Mouse (Mus musculus): Measurements from ENCODE around the gene Ppm1e. TPM values are rescaled to one million over a fixed set of nuclear protein-coding genes. Genes with fewer than 3 reads are reported as not detected.
A peak's percentile ranks its signal among the peaks of the same experiment; 100 is the strongest.

Gene Ppm1e
- 2.6 and 2.9 TPM in 2 replicates for polyA plus RNA-seq (2014; fragmentation: Nextera tagmentation; extraction: Ambion mirVana)

- under 1% methylated on average over 101 of the region's 104 CpGs for WGBS
- peaks cover 20% of the 10 kb centered on the region for H3K27me3 ChIP-seq (ENCODE audit: control insufficient read depth, insufficient read depth, low read length)
Observed at GRCm38 (mm10) chr11:87358331-87359261, at the start of gene Ppm1e. Ppm1e (minus strand) TSS chr11:87359023.

GRCm38 (mm10) chr11:87404876-87405275 is 46.1 kb upstream of the Ppm1e start, which contains the start of the genes Rad51c and Tex14:
Rad51c (minus strand) TSS chr11:87404954.
Tex14 (plus strand) TSS chr11:87405065.
- 76% methylated on average over 27 of the region's 27 CpGs for WGBS
- Histone ChIP-seq H3K4me2 (ENCODE audit: low read depth, severe bottlenecking) (peak within 1 kb of the TSS; percentile 64), H3K9me3 (ENCODE audit: control insufficient read depth, low read length) (no peaks in the 10 kb centered on the region), H3K27ac (replicated peaks; ENCODE audit: low read depth, low read length) (peak within 1 kb of the TSS; percentile 95), H3K4me1 (ENCODE audit: control insufficient read depth, insufficient read depth, low read length) (peaks cover 4% of the 10 kb centered on the region; the same call in 1 of the 2 replicates), H3K36me3 (ENCODE audit: control insufficient read depth, insufficient read depth, low read length) (no peaks in the 10 kb centered on the region), H3K4me3 (ENCODE audit: low read depth, low read length) (peak within 1 kb of the TSS; percentile 57), H3K9ac (ENCODE audit: low read length) (peak within 1 kb of the TSS; percentile 72), H3K27me3 (ENCODE audit: control insufficient read depth, insufficient read depth, low read length) (no peaks in the 10 kb centered on the region)
- peak; percentile 24 for DNase-seq (ENCODE audit: low spot score)
- peak; percentile 26; the same call in 1 of the 2 replicates for ATAC-seq (ENCODE audit: insufficient number of reproducible peaks, low FRiP score, low TSS enrichment, low read depth)

More at GRCm38 (mm10) chr11:87358331-87359261, at the start of gene Ppm1e:
- Histone ChIP-seq H3K36me3 (ENCODE audit: control insufficient read depth, insufficient read depth, low read length) (no peaks in the 10 kb centered on the region), H3K9me3 (ENCODE audit: control insufficient read depth, low read length) (no peaks in the 10 kb centered on the region), H3K4me2 (ENCODE audit: low read depth, severe bottlenecking) (peak within 1 kb of the TSS; percentile 96), H3K9ac (ENCODE audit: low read length) (peak within 1 kb of the TSS; percentile 59), H3K4me1 (ENCODE audit: control insufficient read depth, insufficient read depth, low read length) (peaks cover 11% of the 10 kb centered on the region), H3K27ac (replicated peaks; ENCODE audit: low read depth, low read length) (no peak within 1 kb of the TSS), H3K4me3 (ENCODE audit: low read depth, low read length) (peak within 1 kb of the TSS; percentile 68)
- ATAC-seq (ENCODE audit: insufficient number of reproducible peaks, low FRiP score, low TSS enrichment, low read depth) (peak; percentile 90), DNase-seq (ENCODE audit: low spot score) (peak; percentile 88)

DNA sequence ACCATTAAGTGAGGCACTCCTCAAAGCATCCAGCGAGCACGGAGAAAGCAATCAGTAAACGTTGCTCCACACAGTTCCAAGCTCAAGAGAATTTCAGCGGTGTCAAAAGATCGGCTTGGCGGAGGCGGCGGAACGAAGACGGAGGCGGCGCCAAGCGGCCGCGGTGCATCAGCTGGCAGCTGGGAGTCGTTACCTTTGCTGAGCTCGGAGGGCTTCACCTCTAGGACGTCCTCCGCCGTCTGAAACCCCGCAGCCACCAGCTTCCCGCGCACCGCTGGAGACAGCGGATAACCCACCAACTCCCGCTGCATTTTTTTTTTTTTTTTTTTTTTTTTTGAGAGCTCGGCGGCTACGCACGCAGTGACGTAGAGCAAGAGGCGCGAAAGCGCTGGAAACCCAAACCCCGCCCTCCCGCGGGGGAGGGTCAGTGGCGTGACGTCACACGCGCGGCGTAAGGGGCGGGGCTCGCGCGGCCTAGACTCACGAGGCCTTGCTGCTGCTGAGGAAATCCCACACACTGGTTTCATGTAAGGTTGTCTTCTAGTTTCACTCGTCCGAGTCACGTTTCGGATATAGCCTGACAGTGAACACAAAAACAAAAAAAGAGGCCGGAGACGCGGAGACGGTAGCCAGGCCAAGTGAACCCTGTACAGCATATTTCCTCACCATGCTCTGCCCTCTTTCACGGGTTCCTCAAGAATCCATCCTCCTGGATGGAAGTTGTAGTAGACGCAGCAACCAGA is 45.5 kb upstream of the Ppm1e start:
- Histone ChIP-seq H3K9me3 (ENCODE audit: control insufficient read depth, low read length) (no peaks in the 10 kb centered on the region), H3K4me2 (ENCODE audit: low read depth, severe bottlenecking) (peak overlapping the region; percentile 64), H3K4me1 (ENCODE audit: control insufficient read depth, insufficient read depth, low read length) (peaks cover 4% of the 10 kb centered on the region; the same call in 1 of the 2 replicates), H3K27ac (replicated peaks; ENCODE audit: low read depth, low read length) (peak overlapping the region; percentile 95), H3K36me3 (ENCODE audit: control insufficient read depth, insufficient read depth, low read length) (no peaks in the 10 kb centered on the region), H3K4me3 (ENCODE audit: low read depth, low read length) (peak overlapping the region; percentile 57), H3K9ac (ENCODE audit: low read length) (peak overlapping the region; percentile 72), H3K27me3 (ENCODE audit: control insufficient read depth, insufficient read depth, low read length) (no peaks in the 10 kb centered on the region)
- 2% methylated on average over 58 of the region's 58 CpGs for WGBS
- DNase-seq (ENCODE audit: low spot score) = peak; percentile 99
- peak; percentile 85 for ATAC-seq (ENCODE audit: insufficient number of reproducible peaks, low FRiP score, low TSS enrichment, low read depth)

DNA sequence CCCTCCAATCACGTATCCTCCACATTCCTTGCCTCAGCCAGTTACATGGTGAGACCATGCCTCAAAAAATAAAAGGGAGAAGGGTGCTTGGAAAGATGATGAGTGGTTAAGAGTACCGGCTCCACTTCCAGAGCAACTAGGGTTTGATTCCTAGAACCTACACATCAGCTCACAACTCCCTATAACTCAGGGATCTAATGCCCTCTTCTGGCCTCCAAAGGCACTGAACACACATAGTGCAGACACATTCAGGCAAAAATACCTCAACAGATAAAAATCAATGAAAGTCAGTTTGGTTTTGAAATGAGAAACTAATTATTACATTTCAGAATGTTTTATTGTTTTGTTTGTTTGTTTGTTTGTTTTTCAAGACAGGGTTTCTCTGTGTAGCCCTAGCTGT is 39.6 kb upstream of the Ppm1e start:
- H3K9me3 ChIP-seq (ENCODE audit: control insufficient read depth, low read length) = no peaks in the 10 kb centered on the region
- no peak for DNase-seq (ENCODE audit: low spot score)
- no peaks in the 10 kb centered on the region for H3K4me1 ChIP-seq (ENCODE audit: control insufficient read depth, insufficient read depth, low read length)
- H3K4me2 ChIP-seq (ENCODE audit: low read depth, severe bottlenecking) = no peak overlapping the region
- H3K27ac ChIP-seq (replicated peaks; ENCODE audit: low read depth, low read length) = no peak overlapping the region
- H3K4me3 ChIP-seq (ENCODE audit: low read depth, low read length) = no peak overlapping the region
- no peaks in the 10 kb centered on the region for H3K36me3 ChIP-seq (ENCODE audit: control insufficient read depth, insufficient read depth, low read length)
- H3K27me3 ChIP-seq (ENCODE audit: control insufficient read depth, insufficient read depth, low read length) = no peaks in the 10 kb centered on the region
- 89% methylated on average over 2 of the region's 2 CpGs for WGBS
- ATAC-seq (ENCODE audit: insufficient number of reproducible peaks, low FRiP score, low TSS enrichment, low read depth) = no peak
- no peak overlapping the region for H3K9ac ChIP-seq (ENCODE audit: low read length)

- Histone ChIP-seq H3K27me3 (ENCODE audit: control insufficient read depth, insufficient read depth, low read length) (no peaks in the 10 kb centered on the region), H3K36me3 (ENCODE audit: control insufficient read depth, insufficient read depth, low read length) (no peaks in the 10 kb centered on the region), H3K9me3 (ENCODE audit: control insufficient read depth, low read length) (no peaks in the 10 kb centered on the region), H3K4me1 (ENCODE audit: control insufficient read depth, insufficient read depth, low read length) (no peaks in the 10 kb centered on the region), H3K4me2 (ENCODE audit: low read depth, severe bottlenecking) (no peak overlapping the region), H3K4me3 (ENCODE audit: low read depth, low read length) (no peak overlapping the region), H3K9ac (ENCODE audit: low read length) (no peak overlapping the region), H3K27ac (replicated peaks; ENCODE audit: low read depth, low read length) (no peak overlapping the region)
- ATAC-seq (ENCODE audit: insufficient number of reproducible peaks, low FRiP score, low TSS enrichment, low read depth) (no peak), DNase-seq (ENCODE audit: low spot score) (peak; percentile 25)
- WGBS = 48% methylated on average over 1 of the region's 1 CpGs
Observed at GRCm38 (mm10) chr11:87393855-87394254, 35.0 kb upstream of the Ppm1e start.

DNA sequence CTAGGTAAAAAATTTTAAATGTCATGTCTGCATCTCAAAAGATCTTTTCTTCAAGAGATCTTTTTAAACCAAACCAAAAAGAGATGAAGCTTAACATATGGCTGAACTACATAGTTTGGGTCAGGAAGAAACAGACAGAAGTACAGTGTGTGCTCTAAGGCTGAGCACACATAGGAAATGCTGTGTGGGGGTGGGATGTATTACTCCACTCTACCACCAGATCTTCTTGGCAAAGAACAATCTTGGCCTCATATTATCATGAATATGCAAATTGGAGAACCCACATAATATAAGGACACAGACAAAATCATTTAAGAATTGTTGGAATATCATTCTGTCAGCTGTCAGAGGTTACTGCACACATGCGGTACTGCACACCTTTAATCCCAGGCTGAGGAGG is 26.9 kb upstream of the Ppm1e start:
- Histone ChIP-seq H3K4me3 (ENCODE audit: low read depth, low read length) (no peak overlapping the region), H3K9me3 (ENCODE audit: control insufficient read depth, low read length) (no peaks in the 10 kb centered on the region), H3K9ac (ENCODE audit: low read length) (no peak overlapping the region), H3K4me1 (ENCODE audit: control insufficient read depth, insufficient read depth, low read length) (no peaks in the 10 kb centered on the region), H3K27ac (replicated peaks; ENCODE audit: low read depth, low read length) (no peak overlapping the region), H3K27me3 (ENCODE audit: control insufficient read depth, insufficient read depth, low read length) (no peaks in the 10 kb centered on the region), H3K36me3 (ENCODE audit: control insufficient read depth, insufficient read depth, low read length) (no peaks in the 10 kb centered on the region), H3K4me2 (ENCODE audit: low read depth, severe bottlenecking) (no peak overlapping the region)
- DNase-seq (ENCODE audit: low spot score) = no peak
- ATAC-seq (ENCODE audit: insufficient number of reproducible peaks, low FRiP score, low TSS enrichment, low read depth) = no peak
- 94% methylated on average over 1 of the region's 1 CpGs for WGBS

GRCm38 (mm10) chr11:87384551-87384950 is 25.7 kb upstream of the Ppm1e start:
- DNase-seq (ENCODE audit: low spot score) (no peak), ATAC-seq (ENCODE audit: insufficient number of reproducible peaks, low FRiP score, low TSS enrichment, low read depth) (no peak)
- Histone ChIP-seq H3K27me3 (ENCODE audit: control insufficient read depth, insufficient read depth, low read length) (no peaks in the 10 kb centered on the region), H3K4me2 (ENCODE audit: low read depth, severe bottlenecking) (no peak overlapping the region), H3K27ac (replicated peaks; ENCODE audit: low read depth, low read length) (no peak overlapping the region), H3K4me1 (ENCODE audit: control insufficient read depth, insufficient read depth, low read length) (no peaks in the 10 kb centered on the region), H3K36me3 (ENCODE audit: control insufficient read depth, insufficient read depth, low read length) (no peaks in the 10 kb centered on the region), H3K9ac (ENCODE audit: low read length) (no peak overlapping the region), H3K4me3 (ENCODE audit: low read depth, low read length) (no peak overlapping the region), H3K9me3 (ENCODE audit: control insufficient read depth, low read length) (no peaks in the 10 kb centered on the region)
- 95% methylated on average over 4 of the region's 4 CpGs for WGBS

DNA sequence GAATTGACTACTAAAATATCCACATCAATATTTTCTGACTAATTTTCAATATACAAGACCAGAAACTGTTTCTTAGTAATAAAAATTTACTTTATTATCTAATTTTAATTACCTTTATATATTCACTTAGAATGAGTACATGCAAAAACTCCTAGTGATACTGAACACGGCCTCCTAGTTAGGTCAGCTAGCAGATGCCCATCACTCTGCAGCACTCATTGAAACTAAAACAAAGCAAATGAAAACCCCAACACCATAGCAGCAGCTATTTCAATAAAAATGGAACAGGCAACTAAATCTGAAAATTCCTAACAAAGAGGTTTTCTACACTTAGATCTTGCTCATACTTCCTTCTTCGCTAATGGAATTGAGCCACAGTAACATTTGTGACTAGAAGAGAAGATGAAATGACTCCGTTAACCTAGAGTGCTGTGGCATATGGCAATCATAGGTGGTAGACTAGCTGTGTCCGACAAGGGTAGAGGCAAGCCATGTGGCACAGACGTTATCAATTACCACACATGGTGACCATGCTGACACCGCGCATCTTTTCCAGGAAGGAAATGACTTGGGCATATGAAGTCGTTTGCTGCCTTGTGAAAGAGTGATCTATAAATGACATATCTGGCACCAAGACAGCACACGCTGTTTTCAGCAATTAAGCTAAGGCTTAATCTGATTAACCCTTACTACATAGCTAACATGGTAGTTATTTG is 9.2 kb upstream of the Ppm1e start:
- Histone ChIP-seq H3K9ac (ENCODE audit: low read length) (no peak overlapping the region), H3K4me1 (ENCODE audit: control insufficient read depth, insufficient read depth, low read length) (no peaks in the 10 kb centered on the region), H3K9me3 (ENCODE audit: control insufficient read depth, low read length) (no peaks in the 10 kb centered on the region), H3K36me3 (ENCODE audit: control insufficient read depth, insufficient read depth, low read length) (no peaks in the 10 kb centered on the region), H3K4me3 (ENCODE audit: low read depth, low read length) (no peak overlapping the region), H3K27me3 (ENCODE audit: control insufficient read depth, insufficient read depth, low read length) (no peaks in the 10 kb centered on the region), H3K4me2 (ENCODE audit: low read depth, severe bottlenecking) (no peak overlapping the region), H3K27ac (replicated peaks; ENCODE audit: low read depth, low read length) (no peak overlapping the region)
- DNase-seq (ENCODE audit: low spot score) = no peak
- 50% methylated on average over 9 of the region's 9 CpGs for WGBS
- ATAC-seq (ENCODE audit: insufficient number of reproducible peaks, low FRiP score, low TSS enrichment, low read depth) = no peak

All from limb, embryonic 11.5 days (tissue).